Mouse (Mus musculus): Measurements from ENCODE around the gene Tubb1.

DNA sequence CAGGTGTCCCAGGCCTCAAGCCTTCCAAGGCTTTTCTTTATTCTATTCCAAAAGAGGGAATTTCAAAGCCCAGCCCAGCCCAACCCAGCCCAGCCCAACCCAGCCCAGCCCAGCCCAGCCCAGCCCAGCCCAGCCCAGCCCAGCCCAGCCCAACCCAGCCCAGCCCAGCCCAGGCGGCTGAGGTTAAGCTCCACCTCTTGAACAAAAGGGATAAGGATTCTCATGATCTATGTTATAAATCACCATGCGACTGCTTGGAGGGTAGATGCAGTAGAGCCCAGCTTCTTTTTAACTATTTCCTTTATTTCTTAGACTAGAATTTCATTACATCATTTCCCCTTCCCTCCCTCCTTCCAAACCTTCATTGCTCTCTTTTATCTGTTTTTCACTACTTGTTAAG, 40.3 kb upstream of the Tubb1 start:
- no peak for TF ChIP-seq POLR2A (IDR thresholded peaks at IDR 0.05; ENCODE audit: control insufficient read depth, low read depth, low read length)
- no peak for TF ChIP-seq CTCF (IDR thresholded peaks at IDR 0.05; ENCODE audit: control insufficient read depth, insufficient read depth, insufficient replicate concordance, low read depth, low read length)
